Mouse (Mus musculus): ENCODE results near the gene Trip4.

Trip4 gene

GRCm38 (mm10) chr9:65908394-65909300, at the start of gene Trip4, which contains the start of gene Csnk1g1:
TSS of gene Trip4 (minus strand) at chr9:65908794.
TSS of gene Csnk1g1 (plus strand) at chr9:65908924.
- DNase-seq = peak; percentile 94

DNA sequence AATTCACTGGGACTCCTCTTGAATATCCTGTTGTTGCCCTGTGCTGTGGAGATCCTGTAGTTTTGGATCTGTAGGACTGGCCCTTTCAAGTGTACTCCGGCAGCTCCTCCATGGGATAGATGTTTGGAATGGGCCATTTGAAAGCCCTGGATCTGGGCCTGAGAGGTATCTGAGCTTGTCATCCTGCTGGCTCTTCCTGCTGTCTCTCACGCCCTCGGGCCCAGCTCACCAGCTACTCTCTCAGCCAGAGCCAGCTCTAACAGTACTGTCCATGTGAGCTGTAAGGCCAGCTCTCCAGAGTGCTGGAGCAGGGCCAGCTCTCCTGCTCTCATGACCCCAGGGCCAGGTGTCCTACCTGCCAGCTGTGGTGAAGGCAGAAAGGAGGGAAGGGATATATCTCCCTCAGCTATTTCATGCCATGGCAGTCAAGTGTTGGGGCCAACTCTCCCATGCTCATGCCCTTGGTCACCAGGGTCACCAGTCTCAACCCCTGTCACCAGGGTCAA, 42.5 kb upstream of the Trip4 start:
- no peak for DNase-seq

GRCm38 (mm10) chr9:65937566-65937965, 29.0 kb upstream of the Trip4 start:
- DNase-seq = no peak

GRCm38 (mm10) chr9:65929826-65930225, 21.2 kb upstream of the Trip4 start:
- no peak for DNase-seq

- DNase-seq = no peak
Observed at GRCm38 (mm10) chr9:65928456-65928855, 19.9 kb upstream of the Trip4 start.

GRCm38 (mm10) chr9:65917015-65917414, 8.4 kb upstream of the Trip4 start:
- no peak for DNase-seq

GRCm38 (mm10) chr9:65913976-65914375, 5.4 kb upstream of the Trip4 start:
- DNase-seq = peak; percentile 45

DNA sequence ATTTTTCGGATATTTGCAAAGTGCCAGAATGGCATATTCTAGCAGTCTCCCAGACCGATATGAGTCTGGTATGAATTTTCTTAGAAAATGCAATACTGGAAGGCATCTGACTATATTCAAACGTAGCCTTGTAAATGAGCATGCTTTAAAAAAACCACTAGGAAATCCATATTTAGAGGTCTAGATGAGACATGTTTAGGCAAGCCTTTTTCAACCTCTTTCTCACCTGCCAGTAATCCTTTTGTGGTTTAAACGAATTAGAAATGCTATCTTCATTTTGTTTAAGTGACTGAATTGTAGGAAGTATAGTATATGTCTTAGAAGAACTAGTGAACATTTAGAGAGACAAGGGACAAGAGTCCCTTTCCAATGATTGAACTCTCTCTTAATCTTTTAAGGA, 1.2 kb upstream of the Trip4 start:
- no peak for DNase-seq

- DNase-seq = peak; percentile 69
Observed at GRCm38 (mm10) chr9:65909301-65909801, 757 bp upstream of the Trip4 start.

GRCm38 (mm10) chr9:65903419-65903818, 5.2 kb downstream of the Trip4 start:
- no peak for DNase-seq

DNA sequence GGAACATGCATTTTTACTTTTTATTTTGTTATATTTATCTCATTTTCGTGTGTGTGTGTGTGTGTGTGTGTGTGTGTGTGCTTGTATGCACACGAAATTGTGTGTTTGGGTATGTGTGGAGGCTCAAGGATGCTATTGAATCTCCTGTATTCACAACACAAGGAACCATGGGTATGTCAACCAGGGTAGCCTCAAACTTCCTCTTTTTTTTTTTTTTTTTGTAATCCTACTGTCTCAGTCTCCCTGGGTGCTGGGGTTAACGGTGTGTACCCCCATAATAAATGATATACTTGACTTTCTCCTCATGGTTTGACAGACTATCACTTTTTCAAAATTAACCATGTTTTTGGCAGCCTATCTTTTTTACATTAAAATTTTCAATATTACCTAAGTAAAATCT, 5.7 kb downstream of the Trip4 start:
- DNase-seq = no peak

DNA sequence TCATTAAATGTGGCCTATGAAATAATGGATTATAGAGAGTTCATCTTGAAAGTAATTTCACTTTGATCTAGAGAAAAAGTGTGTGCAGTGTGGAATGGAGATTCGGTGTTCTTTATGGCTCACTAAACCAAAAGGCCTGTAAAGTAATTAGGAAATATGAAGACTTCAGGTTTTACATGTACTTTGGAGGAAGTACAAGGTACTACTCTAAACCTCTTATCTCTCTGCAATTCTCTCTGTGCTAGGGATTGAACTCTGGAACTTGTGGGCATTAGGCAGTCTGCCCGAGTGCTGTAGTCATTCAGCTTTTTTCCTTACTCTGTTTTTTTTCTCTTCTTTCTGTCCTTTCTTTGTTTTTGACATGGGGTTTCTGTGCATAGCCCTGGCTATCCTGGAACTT, 11.6 kb downstream of the Trip4 start:
- DNase-seq = no peak

- no peak for DNase-seq
Observed at GRCm38 (mm10) chr9:65891126-65891525, 17.5 kb downstream of the Trip4 start.

GRCm38 (mm10) chr9:65890143-65890628, 18.4 kb downstream of the Trip4 start, which contains the start of gene Pclaf:
TSS of gene Pclaf (plus strand) at chr9:65890237.
- no peak for DNase-seq

DNA sequence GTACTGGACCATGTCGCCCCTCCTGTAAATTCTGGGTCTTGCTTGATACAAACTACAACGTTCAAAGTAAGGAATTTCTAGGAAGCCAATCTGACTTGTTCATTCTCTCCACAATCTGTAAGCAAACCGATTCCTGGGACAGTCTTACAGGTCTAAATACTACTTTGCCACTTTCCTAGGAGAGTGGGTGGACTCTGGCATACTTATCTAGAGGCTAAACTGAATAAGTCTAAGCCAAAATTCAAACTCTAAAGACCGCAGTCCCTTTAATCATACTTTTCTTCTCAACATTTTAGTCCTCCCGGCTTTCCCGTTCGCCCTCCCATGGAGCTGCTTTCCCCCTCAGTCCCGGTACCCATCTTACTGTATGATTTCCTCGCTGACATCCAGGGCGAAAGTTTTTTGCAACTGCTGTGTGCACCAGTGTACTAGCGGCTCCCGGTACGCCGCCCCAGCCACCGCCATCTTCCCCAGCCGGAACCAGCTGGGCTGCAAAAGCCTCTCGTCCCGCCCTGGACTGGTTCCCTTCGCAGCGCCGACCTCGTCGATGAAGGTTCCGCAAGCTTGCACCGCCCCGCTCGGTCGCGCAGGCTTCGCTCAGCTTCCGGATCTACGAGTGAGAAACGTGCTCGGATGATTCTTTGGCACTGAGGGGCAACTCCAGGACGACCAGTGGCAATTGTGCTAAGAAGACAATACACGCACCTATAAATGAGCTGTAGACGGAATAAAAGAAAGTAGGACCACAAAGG, 23.9 kb downstream of the Trip4 start:
- DNase-seq = peak; percentile 82

- peak; percentile 23 for DNase-seq
Observed at GRCm38 (mm10) chr9:65859656-65860055, 48.9 kb downstream of the Trip4 start.

DNA sequence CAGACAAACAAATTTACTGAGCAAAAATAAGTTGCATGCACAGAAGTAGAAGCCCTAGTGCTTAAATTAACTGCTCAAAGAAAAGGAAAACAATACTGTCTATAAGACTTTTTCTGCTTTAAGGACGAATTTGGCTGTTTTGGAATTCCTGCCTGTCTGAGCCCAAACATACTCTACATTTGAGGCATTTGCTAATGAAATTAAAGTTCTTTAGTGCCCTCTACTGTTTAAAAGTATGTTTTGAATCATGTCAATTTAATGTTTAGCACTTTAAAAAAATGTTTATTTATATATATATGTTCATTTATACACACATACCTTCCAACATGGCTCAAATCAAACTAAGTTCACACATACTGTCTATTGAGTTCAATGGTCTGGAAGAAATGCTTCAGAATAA, 58.4 kb downstream of the Trip4 start:
- DNase-seq = no peak

GRCm38 (mm10) chr9:65848154-65848553, 60.4 kb downstream of the Trip4 start:
- no peak for DNase-seq

GRCm38 (mm10) chr9:65844421-65845165, 64.0 kb downstream of the Trip4 start:
- DNase-seq = no peak

- DNase-seq = no peak
Observed at GRCm38 (mm10) chr9:65839841-65840240, 68.8 kb downstream of the Trip4 start.

- no peak for DNase-seq
Observed at GRCm38 (mm10) chr9:65836916-65837315, 71.7 kb downstream of the Trip4 start.

DNA sequence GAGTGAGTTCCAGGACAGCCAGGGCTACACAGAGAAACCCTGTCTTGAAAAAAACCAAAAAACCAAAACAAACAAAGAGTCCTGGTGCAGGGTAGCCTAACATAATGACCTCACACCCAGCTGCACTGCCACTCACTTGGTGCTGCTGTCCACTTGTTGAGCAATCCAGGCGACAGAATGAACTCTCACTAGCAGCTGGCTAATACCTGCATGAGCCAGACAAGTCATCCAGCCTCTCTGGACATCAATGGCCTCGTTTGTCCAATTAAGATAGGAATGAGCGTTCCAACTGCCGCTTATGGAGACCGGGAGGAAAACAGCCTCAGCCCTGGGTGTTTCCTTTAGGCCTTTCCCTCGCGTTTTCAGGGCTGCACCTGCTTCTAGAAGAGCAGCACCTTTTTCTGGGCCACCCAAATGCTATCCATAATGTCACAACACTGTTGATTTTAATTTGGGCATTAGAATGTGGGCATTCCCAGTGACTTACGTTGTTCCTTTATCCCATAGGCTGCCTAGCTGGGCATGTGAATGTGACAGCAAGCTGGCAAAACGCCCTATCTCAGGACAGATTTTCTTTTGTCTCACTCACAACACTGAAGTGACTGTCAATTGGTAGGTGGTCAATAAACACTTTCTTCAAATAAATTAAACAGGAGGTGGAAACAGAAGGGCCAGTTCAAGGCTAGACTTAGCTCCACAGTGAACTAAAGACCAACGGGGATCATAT, 73.8 kb downstream of the Trip4 start:
- DNase-seq = no peak
